Mouse (Mus musculus): Measurements from ENCODE around the gene Sh3rf1.

Gene Sh3rf1

GRCm38 (mm10) chr8:61321780-61322179, 98.1 kb downstream of the Sh3rf1 start:
- DNase-seq (ENCODE audit: low spot score in 2 of 2) = no peak

DNA sequence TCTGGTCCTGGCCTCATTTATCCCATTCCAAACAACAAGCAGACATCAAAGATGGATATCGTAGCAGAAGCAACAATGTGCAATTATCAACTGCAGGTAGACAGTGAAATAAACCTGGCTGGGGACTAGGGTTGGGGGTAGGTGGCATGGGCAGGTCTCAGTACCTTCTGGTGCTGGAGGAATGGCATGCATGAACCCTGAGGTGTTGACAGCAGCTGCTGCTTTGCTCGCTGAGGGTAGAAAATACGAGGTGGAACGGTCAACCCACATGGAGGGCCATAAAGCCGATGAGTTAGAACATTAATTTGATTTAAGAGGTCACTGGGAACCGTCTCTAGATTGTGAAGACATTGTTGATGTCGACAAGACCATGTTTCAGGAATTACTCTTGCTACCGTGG, 98.8 kb downstream of the Sh3rf1 start:
- DNase-seq (ENCODE audit: low spot score in 2 of 2) = no peak

DNA sequence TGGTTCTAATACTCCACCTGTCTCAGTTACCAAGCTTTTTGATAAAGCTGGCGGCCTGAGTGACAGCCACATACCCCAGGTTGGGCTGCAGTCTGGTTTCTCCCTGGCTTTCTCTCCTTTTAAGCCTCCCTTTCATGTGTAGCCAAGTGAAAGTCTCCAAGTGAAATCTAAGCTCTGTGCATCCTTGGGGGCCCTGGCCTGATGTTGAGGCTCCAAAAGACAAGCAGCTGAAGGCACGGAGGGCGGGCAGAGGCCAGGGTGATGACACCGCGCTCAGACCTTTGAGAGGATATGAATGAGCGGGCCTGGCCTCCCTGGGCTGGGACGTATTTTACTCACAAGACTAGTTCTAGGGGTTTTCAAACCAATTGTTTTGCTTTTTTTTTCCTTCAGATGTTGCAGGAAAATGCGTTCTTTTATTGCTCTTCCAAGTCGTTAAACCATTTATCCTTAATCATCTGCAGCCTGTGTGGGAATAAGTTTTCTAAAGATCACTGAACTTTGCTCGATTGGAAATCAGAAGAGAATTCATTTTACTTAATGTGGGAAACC, 100.8 kb downstream of the Sh3rf1 start:
- DNase-seq (ENCODE audit: low spot score in 2 of 2) = no peak

DNA sequence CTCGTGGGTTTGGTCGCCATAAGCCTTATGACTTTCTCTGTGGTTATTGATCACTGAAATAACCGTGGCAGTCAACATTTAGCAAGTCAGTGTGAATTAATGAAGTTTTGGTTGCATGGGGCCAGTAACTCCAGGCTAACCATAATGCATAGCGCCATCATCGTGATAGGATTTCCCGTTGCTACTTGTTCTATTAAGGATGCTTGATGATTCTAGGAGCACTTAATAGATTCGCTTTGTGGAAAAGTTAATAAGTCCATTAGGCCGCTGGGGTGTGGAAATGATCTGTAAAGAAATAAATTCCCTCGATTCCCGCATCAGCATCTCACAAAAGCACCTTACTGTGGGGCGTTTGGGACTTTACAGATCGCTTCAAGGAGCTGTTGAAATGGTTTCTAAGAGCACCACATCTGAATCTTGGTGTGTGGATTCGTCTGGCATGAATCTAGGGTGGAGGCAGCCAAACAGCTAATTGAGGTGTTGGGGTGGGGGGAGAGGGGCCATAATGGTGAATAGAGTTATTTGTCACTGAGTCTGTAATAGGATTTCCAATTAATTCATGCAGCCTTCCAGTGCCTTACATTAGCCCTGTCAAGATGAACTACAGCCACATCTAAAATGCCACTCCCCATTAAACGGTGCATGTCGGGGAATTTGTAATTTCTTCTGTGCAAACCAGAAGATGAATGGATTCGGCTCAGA, 101.5 kb downstream of the Sh3rf1 start:
- no peak for DNase-seq (ENCODE audit: low spot score in 2 of 2)

GRCm38 (mm10) chr8:61326281-61326680, 102.6 kb downstream of the Sh3rf1 start:
- no peak for DNase-seq (ENCODE audit: low spot score in 2 of 2)

DNA sequence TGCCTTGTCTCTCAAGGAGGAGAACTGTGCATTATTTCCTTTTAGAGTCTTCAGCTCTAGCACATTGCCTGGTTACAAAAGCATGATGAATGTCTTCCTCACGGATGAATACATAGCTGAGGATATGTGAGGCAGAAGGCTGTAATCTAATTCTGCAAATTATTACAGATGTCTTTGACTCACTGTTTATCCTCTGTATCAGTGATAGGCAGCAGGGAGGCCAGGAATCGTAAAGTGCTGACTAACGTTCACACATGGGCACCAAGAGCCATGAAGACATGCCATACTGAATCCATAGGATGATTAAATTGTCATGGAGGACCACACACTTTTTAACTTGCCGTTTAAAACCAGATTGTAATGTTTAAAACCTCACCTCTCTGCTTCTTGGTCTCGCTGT, 103.7 kb downstream of the Sh3rf1 start:
- DNase-seq (ENCODE audit: low spot score in 2 of 2) = no peak

GRCm38 (mm10) chr8:61339629-61340028, 116.0 kb downstream of the Sh3rf1 start:
- no peak for DNase-seq (ENCODE audit: low spot score in 2 of 2)

GRCm38 (mm10) chr8:61340283-61340984, 116.8 kb downstream of the Sh3rf1 start:
- no peak for DNase-seq (ENCODE audit: low spot score in 2 of 2)

DNA sequence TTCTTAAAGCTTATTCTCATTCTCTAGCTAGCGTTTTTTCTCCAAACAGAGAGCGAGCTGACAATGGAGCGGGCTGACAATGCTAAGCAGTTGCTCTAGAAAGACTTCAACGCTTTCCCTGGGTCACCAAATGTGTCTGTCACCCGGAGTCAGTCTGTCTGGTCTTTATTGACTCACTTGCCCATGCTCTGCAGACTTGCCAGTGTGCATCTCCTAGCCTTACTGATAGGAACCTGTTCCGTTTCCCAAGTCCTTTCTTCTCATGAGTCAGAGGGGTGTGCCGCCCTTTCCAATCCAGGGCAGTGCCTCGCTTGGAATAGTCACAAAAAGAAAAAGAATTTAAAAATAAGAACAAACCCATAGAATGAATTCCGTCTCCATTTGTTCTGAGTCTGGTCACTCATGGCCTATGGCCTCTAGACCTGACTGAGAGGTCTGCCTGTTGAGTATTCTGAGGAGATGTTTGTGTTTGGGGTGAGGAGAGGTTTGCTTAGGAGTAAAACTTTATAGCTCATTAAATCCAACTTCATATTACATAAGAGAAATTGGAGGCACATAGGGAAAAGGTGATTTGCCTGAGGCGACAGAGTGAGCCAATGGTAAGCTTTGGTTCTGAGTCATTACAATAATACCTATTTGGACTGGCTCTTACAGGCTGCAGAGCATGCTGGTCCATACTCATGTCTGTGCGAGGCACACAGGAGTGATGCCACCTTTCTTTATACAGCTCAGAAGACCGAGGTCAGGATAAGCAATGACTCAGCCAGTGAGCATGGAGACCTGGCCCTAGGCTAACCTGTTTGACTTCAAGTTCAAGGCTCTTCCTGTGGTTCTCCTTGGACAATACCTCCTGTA, 118.1 kb downstream of the Sh3rf1 start:
- DNase-seq (ENCODE audit: low spot score in 2 of 2) = no peak

DNA sequence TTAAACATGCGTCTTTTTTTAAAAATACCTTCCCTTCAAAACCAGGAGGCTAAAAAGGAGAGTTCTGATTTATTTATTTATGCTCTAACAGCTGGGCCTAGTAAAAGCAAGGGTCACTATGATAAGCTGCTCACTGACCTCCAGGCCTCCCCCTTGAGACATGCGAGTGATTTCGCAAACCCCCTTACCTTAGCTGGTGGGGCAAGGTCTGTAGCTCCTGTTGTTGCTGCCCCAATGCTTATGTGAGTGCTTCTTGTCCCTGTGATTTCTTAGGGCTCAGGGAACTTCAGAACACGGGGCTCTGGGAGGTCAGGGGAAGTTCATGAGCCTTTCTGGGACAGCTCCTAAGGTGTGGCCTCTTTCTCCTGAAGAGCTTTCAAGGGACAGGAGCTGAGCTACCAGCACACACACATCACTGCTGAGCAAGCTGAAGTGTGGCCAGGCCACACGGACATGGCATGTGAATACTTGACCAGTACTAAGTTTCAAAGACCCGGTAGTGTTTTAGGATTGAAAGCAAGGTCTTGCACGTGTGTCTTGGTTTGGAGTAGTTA, 118.9 kb downstream of the Sh3rf1 start:
- DNase-seq (ENCODE audit: low spot score in 2 of 2) = no peak

DNA sequence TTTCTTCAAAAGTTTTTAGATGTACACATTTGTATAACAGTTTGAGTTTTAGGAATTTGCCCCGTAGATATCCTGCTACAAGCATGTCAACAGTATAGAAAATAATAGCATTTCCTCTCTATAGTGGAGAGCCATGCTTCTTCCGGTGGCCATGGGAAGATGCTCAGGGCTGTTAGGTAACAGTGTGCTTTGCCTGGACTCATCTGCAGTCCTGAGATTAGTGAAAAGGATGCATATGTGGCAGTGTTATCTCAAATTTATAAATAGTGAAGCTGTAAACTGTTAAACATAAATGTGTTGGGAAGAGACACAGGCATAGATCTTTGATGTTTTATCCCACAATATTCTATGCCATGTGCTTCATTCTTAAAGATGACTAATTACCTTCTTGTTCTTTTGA, 120.8 kb downstream of the Sh3rf1 start:
- DNase-seq (ENCODE audit: low spot score in 2 of 2) = no peak

DNA sequence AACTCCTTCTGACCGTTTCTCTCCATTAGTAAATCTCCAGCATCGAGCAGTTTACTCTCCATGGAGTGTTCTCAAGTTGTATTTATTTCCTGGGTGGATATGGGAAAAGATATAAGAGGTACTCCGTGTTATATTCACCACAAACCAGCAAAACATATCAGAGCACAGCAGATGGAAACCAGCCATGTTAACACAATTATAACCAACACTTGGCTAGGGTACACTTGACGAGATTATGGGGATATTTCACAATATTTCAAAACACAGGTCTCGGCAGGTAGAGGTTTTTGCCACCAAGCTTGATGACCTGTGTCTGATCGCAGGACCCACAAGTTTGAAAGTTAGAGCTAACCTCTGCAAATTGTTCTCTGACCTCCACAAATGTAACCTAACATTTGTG, 123.3 kb downstream of the Sh3rf1 start:
- DNase-seq (ENCODE audit: low spot score in 2 of 2) = no peak

DNA sequence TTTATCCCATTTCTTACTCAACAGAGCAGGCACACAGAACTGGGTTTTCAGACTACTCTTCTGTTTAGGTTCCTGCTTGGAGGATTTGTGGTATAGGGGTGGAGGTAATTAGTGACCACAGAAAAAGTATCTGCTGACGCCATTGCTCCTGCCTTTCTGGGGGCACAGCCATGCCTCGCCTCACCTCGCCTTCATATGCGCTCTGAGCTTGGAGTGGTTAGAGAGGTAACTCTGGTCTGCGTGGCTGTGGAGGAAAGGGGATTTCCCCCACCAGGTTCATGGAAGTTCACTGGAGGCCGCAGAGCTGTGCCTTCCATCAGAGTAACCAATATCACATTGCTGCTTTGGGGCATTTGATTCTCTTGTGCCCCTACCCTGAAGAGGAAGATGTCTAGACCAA, 123.9 kb downstream of the Sh3rf1 start:
- no peak for DNase-seq (ENCODE audit: low spot score in 2 of 2)

DNA sequence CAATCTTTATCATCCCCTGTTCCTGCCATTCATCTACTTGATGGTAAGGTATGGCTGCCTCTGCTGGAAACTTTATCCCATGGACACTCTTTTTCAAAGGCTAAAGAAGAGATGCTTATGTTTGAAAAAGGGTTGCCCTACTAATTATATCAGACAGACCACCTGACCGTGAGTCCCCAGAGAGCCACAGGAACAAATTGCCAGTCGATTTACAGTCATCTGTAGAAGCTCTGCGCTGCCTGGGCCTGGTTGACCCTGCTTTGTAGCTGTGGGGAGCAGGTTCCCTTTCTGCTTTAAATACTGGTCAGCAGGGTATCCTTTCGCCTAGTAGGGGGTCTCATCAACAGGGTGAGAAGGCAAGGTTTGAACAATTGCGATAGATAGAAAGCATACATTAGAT, 124.4 kb downstream of the Sh3rf1 start:
- no peak for DNase-seq (ENCODE audit: low spot score in 2 of 2)

DNA sequence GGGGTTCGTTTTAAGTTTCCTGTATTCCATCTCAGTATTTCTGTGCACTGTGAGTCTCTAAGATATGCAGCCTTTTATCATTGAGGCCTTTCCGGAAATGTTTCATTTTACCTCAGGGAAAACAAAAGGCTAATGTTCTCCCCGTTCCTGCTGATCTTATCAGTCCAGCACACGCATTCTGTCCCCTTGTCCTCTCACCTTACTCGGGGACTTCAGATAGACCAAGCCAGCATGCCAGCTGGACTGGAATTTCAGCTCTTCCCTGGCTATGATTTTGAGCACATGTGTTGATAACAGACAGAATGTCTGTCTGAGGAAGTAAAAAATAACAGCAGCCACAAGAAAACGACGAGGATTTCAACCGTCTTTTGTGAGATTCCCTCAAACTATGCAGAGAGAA, 124.8 kb downstream of the Sh3rf1 start:
- DNase-seq (ENCODE audit: low spot score in 2 of 2) = no peak

DNA sequence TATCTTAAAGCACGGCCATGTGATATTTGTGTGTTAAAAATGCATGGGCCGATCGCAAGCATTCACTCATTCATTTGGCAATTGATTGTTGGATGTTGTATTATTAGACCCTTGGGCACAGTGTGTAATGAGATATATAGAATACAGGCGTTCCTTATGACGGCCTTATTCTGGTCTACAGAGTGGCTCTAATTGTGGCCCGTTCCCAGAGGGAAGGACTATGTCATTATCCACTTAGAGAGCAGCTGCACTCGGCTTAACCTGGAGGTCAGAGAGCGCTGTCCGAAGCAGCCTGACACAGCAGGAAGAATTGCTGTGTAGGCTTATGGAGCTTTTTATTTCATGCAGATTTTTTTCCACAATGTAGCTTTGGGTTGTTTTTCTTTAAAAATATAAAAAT, 126.8 kb downstream of the Sh3rf1 start:
- DNase-seq (ENCODE audit: low spot score in 2 of 2) = no peak

GRCm38 (mm10) chr8:61351638-61352037, 128.0 kb downstream of the Sh3rf1 start:
- no peak for DNase-seq (ENCODE audit: low spot score in 2 of 2)

GRCm38 (mm10) chr8:61355503-61355902, 131.8 kb downstream of the Sh3rf1 start:
- DNase-seq (ENCODE audit: low spot score in 2 of 2) = peak in 1 of 2 experiments; percentile 4

GRCm38 (mm10) chr8:61359004-61359403, 135.3 kb downstream of the Sh3rf1 start:
- DNase-seq (ENCODE audit: low spot score in 2 of 2) = peak in 1 of 2 experiments; percentile 32

DNA sequence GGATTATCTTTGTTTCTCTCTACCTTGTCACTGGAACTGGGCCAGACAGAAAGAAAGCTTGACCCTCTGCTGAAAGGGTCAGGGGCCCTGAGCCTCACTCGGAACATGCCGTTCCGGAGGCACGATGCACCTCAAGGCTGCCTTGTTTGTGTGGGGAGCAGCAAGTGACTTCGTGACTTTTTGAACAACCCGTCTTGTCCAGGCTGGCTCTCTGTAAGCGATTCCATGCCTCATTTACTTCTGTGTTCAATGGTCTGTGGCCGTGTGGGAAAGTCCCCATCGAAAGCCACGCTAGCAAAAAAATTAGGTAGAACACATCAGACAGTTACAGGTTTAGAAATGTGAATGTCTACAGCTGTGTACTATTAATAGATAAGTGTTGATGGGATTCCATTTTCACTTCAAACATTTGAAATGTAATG, 136.2 kb downstream of the Sh3rf1 start:
- no peak for DNase-seq (ENCODE audit: low spot score in 2 of 2)

DNA sequence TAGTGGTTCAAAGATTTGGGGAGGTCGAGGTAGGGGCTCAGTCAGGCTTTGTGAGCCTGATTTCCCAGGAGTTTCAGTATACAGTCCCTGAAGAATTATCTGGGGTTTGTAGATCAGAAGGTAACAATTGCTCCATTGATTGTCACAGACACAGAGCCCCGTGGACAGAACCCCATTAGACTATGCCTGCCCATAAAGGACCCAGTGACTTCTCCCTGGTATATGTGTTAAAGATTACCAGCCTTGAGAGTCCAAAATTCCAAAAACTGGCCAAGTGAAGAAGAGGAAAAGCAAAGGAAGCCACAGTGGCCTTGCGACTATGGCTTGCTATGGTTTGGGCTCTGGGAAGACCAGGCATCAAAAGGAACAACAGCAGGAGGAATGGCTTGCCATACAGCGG, 136.7 kb downstream of the Sh3rf1 start:
- peak in 1 of 2 experiments; percentile 6 for DNase-seq (ENCODE audit: low spot score in 2 of 2)

DNA sequence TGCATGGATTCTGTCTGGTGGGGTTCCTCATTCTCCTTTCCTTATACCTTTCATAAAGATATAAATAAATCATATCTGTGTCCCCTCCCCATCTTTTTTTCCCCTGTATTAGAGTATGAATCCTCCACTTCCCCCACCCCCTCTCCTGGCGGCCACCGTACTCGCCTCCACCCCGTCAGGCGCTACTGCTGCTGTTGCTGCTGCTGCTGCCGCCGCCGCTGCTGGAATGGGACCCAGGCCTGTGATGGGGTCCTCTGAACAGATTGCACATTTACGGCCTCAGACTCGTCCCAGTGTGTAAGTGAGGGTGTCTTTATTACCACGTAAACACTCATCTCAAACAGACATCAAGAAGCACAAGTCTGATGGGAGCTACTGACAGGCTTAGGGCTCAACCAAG, 137.8 kb downstream of the Sh3rf1 start:
- DNase-seq (ENCODE audit: low spot score in 2 of 2) = peak in 1 of 2 experiments; percentile 12
